Mouse (Mus musculus) C2C12 (cell line): ENCODE data around the gene Olfr322.
"Not testable (repeated sequence)": the region's sequence is repeated elsewhere in the genome, so short reads cannot be mapped to it uniquely, and the experiment has no call there.

Experiments used
- CEBPB ChIP-seq: IDR thresholded peaks from one replicate; pipeline ENCODE4 v1.6.1; 2011; ENCODE audit warnings: low read depth, mild to moderate bottlenecking, control low read depth, moderate library complexity
- CTCF ChIP-seq: IDR thresholded peaks from one replicate; pipeline ENCODE4 v1.5.1; 2011; ENCODE audit not compliant: control insufficient read depth, insufficient read depth, insufficient read length
- MAX ChIP-seq: IDR thresholded peaks from one replicate; pipeline ENCODE4 v1.6.1; 2011; ENCODE audit warnings: mild to moderate bottlenecking, control low read depth
- MYOD1 ChIP-seq: IDR thresholded peaks from one replicate; pipeline ENCODE4 v1.6.1; 2011; ENCODE audit warnings: low read depth; ENCODE audit not compliant: control insufficient read depth, insufficient read length
- MYOG ChIP-seq: IDR thresholded peaks from one replicate; pipeline ENCODE4 v1.6.1; 2011; ENCODE audit not compliant: control insufficient read depth, insufficient read length; ENCODE audit errors: extremely low read depth
- USF1 ChIP-seq: IDR thresholded peaks from one replicate; pipeline ENCODE4 v1.6.1; 2011; ENCODE audit warnings: low read depth, mild to moderate bottlenecking, control low read depth, moderate library complexity

- not testable (repeated sequence) for TF ChIP-seq CTCF, MYOD1, USF1, MAX, MYOG, CEBPB
These were observed 59.1 kb downstream of the Olfr322 start for GRCm38 (mm10) chr11:58717723-58718122.
